Mouse (Mus musculus) intestine, embryonic 14.5 days (tissue): ENCODE results near the gene Chst15. TPM values are rescaled to one million over a fixed set of nuclear protein-coding genes. Genes with fewer than 3 reads are reported as not detected.

Experiments used
- ATAC-seq: fragments of 200-750 bp; cut with Nextera tagmentation; replicated peaks from 2 replicates; pipeline ENCODE4 v1.8.0; 2017; ENCODE audit warnings: low read depth, moderate number of reproducible peaks, moderate TSS enrichment, moderate library complexity; ENCODE audit not compliant: low FRiP score, low TSS enrichment
- DNase-seq: peaks from one replicate; pipeline ENCODE4 v3.0.0-alpha.2; 2018; ENCODE audit warnings: low spot score
- H3K27ac ChIP-seq: fragments of 300-500 bp; sonication (generic); 2 replicates; pipeline ENCODE4 v1.5.1; 2014; ENCODE audit warnings: low read depth, mild to moderate bottlenecking, control low read depth
- H3K27me3 ChIP-seq: fragments of 300-500 bp; sonication (generic); replicated peaks from 2 replicates; pipeline ENCODE4 v1.6.1; 2014; ENCODE audit warnings: low read length, control low read depth; ENCODE audit not compliant: control insufficient read depth, insufficient read depth
- H3K36me3 ChIP-seq: fragments of 300-500 bp; sonication (generic); 2 replicates; pipeline ENCODE4 v1.6.1; 2014; ENCODE audit warnings: low read length, control low read depth; ENCODE audit not compliant: control insufficient read depth, insufficient read depth
- H3K4me1 ChIP-seq: fragments of 300-500 bp; sonication (generic); replicated peaks from 2 replicates; pipeline ENCODE4 v1.6.1; 2014; ENCODE audit warnings: low read length, control low read depth, mixed read lengths; ENCODE audit not compliant: control insufficient read depth, insufficient read depth
- H3K4me2 ChIP-seq: fragments of 300-500 bp; sonication (generic); 2 replicates; pipeline ENCODE4 v1.6.1; 2014; ENCODE audit warnings: low read length
- H3K4me3 ChIP-seq: fragments of 300-500 bp; sonication (generic); 2 replicates; pipeline ENCODE4 v1.5.1; 2014; ENCODE audit warnings: low read depth, low read length, control low read depth, mixed read lengths
- H3K9ac ChIP-seq: fragments of 300-500 bp; sonication (generic); 2 replicates; pipeline ENCODE4 v1.6.1; 2014; ENCODE audit warnings: mild to moderate bottlenecking, low read length
- H3K9me3 ChIP-seq: fragments of 300-500 bp; sonication (generic); 2 replicates; pipeline ENCODE4 v1.6.1; 2016; ENCODE audit warnings: low read length, control low read depth; ENCODE audit not compliant: control insufficient read depth
- WGBS: fragments of 180-500 bp; shearing (Covaris S2); extraction: QIAGEN DNeasy Blood & Tissue Kit; methylation state at CpG from one replicate; pipeline ENCODE4 v1.1.7; 2014; 5-methylcytosine and 5-hydroxymethylcytosine counted together
- polyA plus RNA-seq: library from polyadenylated mRNA; unstranded; fragments of >200 nt; fragmentation: Nextera tagmentation; extraction: Ambion mirVana; gene quantifications from 2 replicates; pipeline ENCODE4 v1.2.1, GENCODE M21; 2014

The Chst15 gene
- polyA plus RNA-seq, 1 experiment from 2014 or later = 29.1 TPM

DNA sequence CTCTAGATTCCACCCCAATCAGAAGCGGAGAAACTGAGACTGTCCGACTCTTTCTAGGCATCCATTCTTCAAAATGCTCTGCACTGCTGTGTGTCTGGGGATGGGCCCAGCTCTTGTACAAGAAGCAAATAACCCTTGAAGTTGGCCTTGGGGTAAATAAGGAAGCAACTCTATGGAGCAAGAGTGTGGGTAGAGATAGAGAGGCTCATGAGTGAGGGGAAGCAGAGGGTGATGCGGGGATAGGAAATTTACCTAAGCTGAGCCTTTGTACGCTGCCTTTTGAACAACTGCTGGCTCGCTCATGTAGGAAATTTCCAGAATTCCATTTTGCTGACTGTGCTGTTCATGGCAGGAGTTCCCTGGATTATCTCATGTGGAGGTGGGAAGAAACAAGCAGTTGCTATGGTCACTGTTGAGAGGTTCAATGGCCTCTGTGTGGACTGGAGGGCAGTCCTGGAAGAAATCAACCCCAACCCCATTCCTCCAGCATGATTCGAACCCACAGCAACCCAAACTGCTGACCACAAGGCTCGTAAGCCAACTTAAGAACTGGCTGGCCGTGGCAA, 89.9 kb downstream of the Chst15 start:
- H3K27me3 ChIP-seq = no peaks in the 10 kb centered on the region
- no peak for ATAC-seq
- no peak overlapping the region for H3K9ac ChIP-seq
- H3K4me1 ChIP-seq = peaks cover 5% of the 10 kb centered on the region; the same call in 1 of the 2 replicates
- DNase-seq = no peak
- no peaks in the 10 kb centered on the region for H3K9me3 ChIP-seq
- H3K27ac ChIP-seq = no peak overlapping the region
- H3K4me3 ChIP-seq = no peak overlapping the region
- H3K36me3 ChIP-seq = no peaks in the 10 kb centered on the region
- H3K4me2 ChIP-seq = no peak overlapping the region
- WGBS = 78% methylated on average over 8 of the region's 8 CpGs

DNA sequence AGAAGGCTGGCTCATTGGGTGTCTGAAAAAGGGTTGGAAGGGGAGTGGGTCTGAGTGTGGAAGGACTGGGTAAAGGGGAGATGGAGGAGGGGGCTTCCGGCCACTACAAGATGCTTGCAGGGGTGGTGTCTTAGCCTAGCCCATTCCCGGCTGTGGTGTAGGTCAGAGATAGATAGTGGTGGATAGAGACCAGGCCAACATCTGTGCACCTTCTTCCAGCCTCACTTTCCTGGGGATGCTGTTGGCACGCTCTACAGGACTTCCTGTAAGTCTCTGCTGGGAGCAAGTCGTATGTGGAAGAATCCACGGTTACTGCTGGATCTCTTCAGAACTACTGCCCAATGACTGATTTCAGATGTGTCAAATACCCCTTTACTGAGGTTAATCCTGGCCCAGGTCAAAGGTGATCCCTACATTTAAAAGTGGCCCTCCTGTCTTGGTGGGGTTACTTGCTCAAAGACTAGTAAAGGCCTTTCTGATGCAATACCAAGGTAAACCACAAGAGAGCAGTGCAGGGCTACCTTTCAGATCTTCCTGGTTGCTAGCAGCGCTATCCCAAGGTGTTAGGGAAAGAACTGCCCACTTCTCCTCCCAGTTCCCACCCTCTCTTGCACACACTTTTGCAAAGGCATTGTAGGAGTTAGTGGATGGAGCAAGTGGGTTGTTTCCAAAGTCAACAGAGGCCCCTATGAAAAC, 90.5 kb downstream of the Chst15 start:
- peaks cover 5% of the 10 kb centered on the region; the same call in 1 of the 2 replicates for H3K4me1 ChIP-seq
- ATAC-seq (peak; percentile 62; the same call in 1 of the 2 replicates), DNase-seq (peak; percentile 95)
- H3K9ac ChIP-seq = no peak overlapping the region
- no peaks in the 10 kb centered on the region for H3K36me3 ChIP-seq
- H3K9me3 ChIP-seq = no peaks in the 10 kb centered on the region
- no peak overlapping the region for H3K4me2 ChIP-seq
- no peak overlapping the region for H3K27ac ChIP-seq
- WGBS = 55% methylated on average over 6 of the region's 6 CpGs
- H3K4me3 ChIP-seq = no peak overlapping the region
- H3K27me3 ChIP-seq = no peaks in the 10 kb centered on the region

DNA sequence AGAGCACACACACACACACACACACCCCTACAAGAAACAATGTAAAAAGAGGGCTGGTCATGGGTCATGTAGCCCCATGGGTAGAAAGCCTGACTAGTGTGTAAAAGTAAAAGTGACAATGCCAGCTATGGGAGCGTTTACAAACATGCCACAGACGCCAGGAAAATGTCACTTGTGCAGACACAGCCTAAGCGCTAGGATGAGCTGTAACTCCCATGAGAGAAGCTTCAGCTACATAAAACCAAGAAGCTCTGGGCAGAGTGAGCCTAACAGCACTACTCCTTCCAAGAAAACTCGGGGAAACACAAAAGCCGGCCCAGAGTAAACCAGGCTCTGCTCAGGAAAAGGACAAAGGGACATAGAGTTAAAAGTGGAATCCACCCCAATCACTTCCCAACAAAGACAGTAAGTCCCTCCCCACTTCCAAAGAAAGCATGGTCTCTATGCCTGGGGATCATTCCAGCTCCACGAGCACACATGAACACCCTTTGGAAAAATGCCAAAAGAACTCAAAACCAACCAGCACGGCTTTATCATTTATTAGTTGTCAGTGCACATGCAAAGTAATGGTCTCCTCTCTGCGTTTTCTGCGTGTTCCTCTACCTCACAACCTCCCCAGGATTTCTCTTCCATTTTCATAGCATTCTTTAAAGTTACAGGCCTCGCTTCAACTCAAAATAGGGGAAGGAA, 93.4 kb downstream of the Chst15 start:
- peaks cover 5% of the 10 kb centered on the region; the same call in 1 of the 2 replicates for H3K4me1 ChIP-seq
- ATAC-seq (no peak), DNase-seq (no peak)
- H3K27ac ChIP-seq = no peak overlapping the region
- H3K36me3 ChIP-seq = no peaks in the 10 kb centered on the region
- WGBS = 48% methylated on average over 10 of the region's 10 CpGs
- H3K4me2 ChIP-seq = no peak overlapping the region
- H3K4me3 ChIP-seq = no peak overlapping the region
- H3K9me3 ChIP-seq = no peaks in the 10 kb centered on the region
- no peaks in the 10 kb centered on the region for H3K27me3 ChIP-seq
- H3K9ac ChIP-seq = no peak overlapping the region

DNA sequence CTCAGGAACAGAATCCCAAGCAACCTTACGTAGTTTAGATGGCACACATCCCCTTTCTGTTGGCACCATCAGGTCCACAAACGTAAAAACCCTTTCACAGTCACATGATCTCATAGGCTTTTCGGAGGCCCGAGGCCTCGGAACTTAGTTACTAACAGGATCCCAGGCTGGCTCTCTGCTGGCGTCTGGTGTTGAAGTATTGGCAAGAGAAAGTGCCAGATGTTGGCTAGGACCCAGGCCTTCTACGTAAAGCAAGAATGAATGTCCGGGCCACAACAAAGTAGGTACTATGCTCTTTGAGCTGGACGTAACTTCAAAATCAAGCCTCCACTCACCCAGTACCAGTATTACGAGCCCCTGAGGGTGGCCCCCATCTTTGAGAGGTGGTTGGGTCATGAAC, 103.0 kb downstream of the Chst15 start:
- no peak overlapping the region for H3K9ac ChIP-seq
- no peak overlapping the region for H3K4me2 ChIP-seq
- no peaks in the 10 kb centered on the region for H3K27me3 ChIP-seq
- H3K9me3 ChIP-seq = no peaks in the 10 kb centered on the region
- ATAC-seq (no peak), DNase-seq (no peak)
- H3K4me1 ChIP-seq = no peaks in the 10 kb centered on the region
- 79% methylated on average over 10 of the region's 10 CpGs for WGBS
- no peak overlapping the region for H3K4me3 ChIP-seq
- H3K27ac ChIP-seq = no peak overlapping the region
- H3K36me3 ChIP-seq = no peaks in the 10 kb centered on the region

DNA sequence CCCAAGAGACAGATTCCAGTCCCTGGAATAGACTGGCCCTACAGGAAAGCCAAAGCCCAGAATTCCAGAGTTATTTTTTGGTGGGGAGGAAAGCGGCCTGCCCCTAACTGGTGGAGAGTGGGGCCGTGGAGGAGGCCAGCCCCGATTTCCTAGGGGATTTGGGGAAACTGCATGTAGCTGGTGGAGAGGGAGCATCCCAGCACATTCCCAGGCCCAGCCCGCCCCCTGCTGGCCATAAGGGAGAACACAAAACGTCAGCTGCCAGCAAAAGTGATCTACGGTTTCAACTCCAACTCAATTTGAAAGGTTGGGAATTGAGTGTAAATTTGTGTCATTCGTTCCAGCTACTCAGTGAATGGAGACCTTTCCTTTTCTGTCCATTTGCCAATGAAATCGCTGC, 103.6 kb downstream of the Chst15 start:
- H3K9me3 ChIP-seq = no peaks in the 10 kb centered on the region
- H3K4me2 ChIP-seq = no peak overlapping the region
- H3K27me3 ChIP-seq = no peaks in the 10 kb centered on the region
- no peak overlapping the region for H3K9ac ChIP-seq
- H3K4me3 ChIP-seq = no peak overlapping the region
- WGBS = 9% methylated on average over 8 of the region's 8 CpGs
- 0 out of 2 replicates have a peak, but pooled peaks have one; percentile 43 for ATAC-seq
- peak; percentile 81 for DNase-seq
- H3K27ac ChIP-seq = no peak overlapping the region
- no peaks in the 10 kb centered on the region for H3K4me1 ChIP-seq
- H3K36me3 ChIP-seq = no peaks in the 10 kb centered on the region

DNA sequence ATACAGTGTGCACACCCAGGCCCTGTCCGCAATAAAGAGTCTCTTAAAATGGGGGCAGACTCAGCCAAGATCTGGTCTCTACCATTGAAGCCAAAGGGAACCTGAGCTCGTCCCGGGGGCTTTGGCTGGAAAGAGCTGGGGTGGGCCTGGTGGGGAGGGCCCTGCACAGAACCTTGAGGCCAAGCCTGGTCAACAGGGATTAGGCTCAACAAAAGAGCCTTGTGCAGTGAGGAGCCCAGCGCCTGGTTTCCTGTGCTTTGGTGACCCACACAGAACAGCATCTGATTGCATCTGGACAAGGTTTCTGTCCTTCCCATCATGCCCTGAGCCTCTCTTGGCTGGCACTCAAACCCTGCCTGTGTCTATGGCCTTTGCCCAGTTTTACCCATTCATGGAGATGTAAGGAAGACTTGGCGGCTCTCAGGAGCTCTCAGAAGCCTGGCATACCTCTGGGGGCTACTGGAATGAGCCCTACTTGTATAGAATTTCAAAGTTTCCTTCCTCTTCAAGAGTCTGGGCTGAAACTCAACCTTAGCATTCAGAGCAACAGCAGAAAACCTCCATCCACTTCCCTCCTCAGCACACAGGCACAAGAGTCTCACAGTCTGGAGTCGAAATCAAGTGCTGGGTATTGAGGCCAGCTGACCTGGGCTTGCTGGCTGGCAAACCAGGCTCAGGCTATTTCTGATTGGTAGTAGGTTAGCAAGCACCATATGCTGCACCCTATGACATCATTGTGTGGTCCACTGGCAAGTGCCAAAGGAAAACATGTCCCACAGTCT, 104.9 kb downstream of the Chst15 start:
- ATAC-seq (no peak), DNase-seq (no peak)
- no peak overlapping the region for H3K4me3 ChIP-seq
- no peaks in the 10 kb centered on the region for H3K4me1 ChIP-seq
- H3K4me2 ChIP-seq = no peak overlapping the region
- no peak overlapping the region for H3K9ac ChIP-seq
- no peaks in the 10 kb centered on the region for H3K9me3 ChIP-seq
- no peaks in the 10 kb centered on the region for H3K36me3 ChIP-seq
- whole genome bisulfite sequencing = 80% methylated on average over 6 of the region's 6 CpGs
- H3K27ac ChIP-seq = no peak overlapping the region
- no peaks in the 10 kb centered on the region for H3K27me3 ChIP-seq

DNA sequence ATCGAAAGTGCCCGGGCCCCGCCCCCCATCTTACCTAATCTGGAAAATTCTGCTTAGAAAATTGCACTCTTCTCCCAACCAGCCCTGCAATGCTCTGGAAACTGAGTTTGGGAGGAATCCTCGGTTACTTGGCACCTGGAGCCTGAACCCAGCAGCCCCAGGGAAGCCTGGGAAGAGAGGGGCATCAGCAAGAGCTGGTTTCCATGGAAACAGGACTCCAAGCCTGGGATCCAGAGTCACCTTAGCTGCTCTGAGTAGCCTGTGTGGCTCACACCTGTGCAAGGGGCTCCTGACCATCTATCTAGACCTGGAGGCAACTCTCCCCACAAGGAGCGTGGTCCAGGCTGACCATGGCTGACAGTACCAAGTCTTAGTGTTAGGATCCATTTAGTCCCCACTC, 106.4 kb downstream of the Chst15 start:
- Histone ChIP-seq H3K4me3 (no peak overlapping the region), H3K27ac (no peak overlapping the region), H3K36me3 (no peaks in the 10 kb centered on the region), H3K9ac (no peak overlapping the region), H3K27me3 (no peaks in the 10 kb centered on the region), H3K9me3 (no peaks in the 10 kb centered on the region), H3K4me2 (no peak overlapping the region), H3K4me1 (no peaks in the 10 kb centered on the region)
- no peak for ATAC-seq
- DNase-seq = no peak
- 87% methylated on average over 5 of the region's 5 CpGs for WGBS

DNA sequence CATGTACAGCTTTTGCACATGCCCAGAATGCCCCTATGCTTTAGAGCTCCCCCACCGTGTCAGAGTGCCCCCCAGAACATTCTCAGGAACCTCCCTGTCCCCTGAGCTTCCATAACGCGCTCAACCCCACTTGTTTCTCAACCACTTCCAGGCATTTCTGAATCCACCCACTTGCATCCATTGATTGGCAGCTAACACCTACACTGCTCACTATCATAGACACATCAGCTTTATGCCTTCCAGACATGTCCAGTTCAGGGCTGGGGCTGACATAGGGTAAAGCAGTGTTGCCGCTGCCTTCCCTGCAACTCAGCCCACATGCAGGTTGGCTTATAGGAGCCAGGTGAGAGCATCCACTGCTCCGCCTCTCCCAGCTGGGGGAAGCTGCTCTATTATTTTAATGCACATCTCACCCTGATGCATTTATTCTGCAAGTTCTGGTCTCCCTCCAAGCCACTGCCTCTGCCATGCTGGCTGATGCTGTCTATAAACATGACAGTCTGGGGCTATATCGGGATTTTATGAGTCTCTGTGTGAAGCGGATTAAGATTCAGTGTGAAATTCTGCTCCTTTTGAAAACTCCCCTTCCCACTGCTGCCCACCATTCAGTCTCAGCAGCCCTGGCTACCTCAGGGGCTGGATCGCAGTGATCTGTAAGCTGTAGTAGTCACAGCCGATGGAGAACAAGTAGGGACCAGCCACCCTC, 107.9 kb downstream of the Chst15 start:
- Histone ChIP-seq H3K27me3 (no peaks in the 10 kb centered on the region), H3K4me1 (0 out of 2 replicates have a peak, but pooled peaks cover 2% of the 10 kb centered on the region), H3K36me3 (no peaks in the 10 kb centered on the region), H3K9me3 (no peaks in the 10 kb centered on the region), H3K9ac (no peak overlapping the region), H3K4me2 (no peak overlapping the region), H3K27ac (no peak overlapping the region), H3K4me3 (no peak overlapping the region)
- 79% methylated on average over 9 of the region's 9 CpGs for WGBS
- ATAC-seq (no peak), DNase-seq (no peak)
